Mouse (Mus musculus): ENCODE data around the gene Adap1.

Adap1 gene

DNA sequence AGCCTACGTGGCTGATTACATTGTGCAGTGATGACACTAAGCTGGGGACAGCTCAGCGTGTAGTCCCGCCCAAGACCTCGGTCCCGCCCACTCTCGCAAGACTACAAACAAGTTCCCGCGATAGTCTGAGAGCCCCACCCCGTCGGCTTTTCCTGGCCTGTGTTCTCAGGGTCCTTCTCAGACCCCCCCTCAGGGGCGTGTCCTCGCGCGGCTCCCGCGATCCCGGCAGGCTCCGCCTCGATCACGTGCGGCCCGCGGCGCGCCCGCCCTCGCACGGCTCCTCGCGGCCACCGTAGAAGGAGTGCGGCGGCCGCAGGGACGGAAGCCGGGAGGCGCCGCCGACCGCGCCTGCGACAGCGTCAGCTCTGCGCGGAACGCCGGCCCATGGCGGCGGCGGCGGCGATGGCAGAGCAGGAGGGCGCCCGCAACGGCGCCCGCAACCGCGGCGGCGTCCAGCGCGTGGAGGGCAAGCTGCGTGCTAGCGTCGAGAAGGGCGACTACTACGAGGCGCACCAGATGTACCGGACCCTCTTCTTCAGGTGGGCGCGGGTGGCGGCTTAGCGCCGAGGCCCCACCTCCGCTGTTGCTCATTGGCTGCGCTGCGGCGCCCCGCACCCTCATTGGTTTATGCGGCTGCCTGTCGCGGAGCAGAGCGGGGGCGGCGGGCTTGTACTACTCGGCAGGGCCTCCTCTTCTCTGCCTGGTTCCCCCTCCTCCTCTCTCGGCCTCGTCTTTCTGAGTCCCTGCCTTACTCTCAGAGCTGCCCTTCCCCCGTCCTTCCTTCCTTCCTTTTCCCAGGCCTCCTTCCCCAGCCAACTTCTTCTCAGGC is 73.1 kb downstream of the Adap1 start, which contains the start of gene Get4:
TSS of gene Get4 (plus strand) at position 244 of the 829 bp plus-strand sequence.
- peak; percentile 97 to 99 for DNase-seq (ENCODE audit: low spot score in 2 of 2)

- DNase-seq (ENCODE audit: low spot score in 2 of 2) = no peak
These were observed 73.7 kb downstream of the Adap1 start for GRCm38 (mm10) chr5:139251736-139252080.

DNA sequence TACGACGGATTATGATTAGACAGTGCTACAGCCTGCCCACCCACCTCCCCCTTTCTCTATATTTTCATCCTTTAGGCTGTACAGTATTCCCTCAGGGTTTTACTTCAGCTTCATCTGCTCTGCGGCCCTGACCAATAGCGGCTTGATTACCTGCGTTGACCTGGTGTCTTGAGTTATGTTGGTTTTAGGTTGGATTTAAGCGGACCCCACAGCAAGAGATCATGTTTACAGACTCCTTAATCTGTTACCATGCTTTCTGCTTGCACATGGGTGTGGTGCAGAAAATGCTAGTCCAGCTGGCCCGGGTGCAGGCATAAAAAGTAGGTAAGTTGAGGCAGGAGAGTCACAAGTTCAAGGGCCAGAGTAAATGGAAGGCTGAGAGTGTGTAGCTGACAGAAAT is 74.1 kb downstream of the Adap1 start:
- DNase-seq (ENCODE audit: low spot score in 2 of 2) = no peak

- DNase-seq (ENCODE audit: low spot score in 2 of 2) = no peak
These were observed 76.6 kb downstream of the Adap1 start for GRCm38 (mm10) chr5:139248846-139249245.

DNA sequence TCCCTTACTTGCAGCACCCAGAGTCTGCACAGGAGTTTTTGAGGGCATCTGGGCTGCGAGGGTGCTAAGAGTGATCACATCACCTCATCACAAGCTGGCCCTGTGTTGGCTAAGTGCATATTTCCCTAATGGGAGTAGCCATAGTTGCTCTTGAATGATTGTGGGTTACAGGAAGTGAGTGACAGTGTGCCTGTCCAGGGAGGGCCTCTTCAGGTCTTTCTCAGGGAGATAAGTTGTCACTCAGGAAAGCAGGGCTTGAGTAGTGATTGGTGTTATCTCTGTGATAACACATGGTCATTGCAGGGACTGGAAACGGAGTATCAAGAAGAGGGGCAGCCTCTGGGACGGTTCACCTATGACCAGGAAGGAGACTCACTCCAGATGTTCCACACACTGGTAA is 77.7 kb downstream of the Adap1 start:
- DNase-seq (ENCODE audit: low spot score in 2 of 2) = no peak

DNA sequence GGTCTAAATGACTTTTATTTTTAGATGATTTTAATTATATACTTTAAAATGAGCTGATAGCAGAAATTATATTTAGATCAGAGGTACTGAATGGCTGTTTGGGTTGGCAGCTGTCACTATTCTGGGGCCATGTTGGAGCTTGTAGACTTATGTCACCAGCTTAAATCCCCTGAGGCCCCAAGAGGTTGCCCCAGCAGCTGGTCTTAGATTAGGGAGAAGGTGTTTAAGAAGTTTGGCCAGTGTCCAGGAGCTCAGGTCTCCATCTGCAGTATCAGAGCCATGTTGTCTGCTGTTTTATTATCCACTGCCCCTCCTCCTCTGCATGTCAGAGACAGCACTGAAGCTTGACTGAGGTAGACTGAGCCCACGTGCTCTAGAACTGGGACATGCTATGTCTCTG is 82.0 kb downstream of the Adap1 start:
- no peak for DNase-seq (ENCODE audit: low spot score in 2 of 2)

GRCm38 (mm10) chr5:139241022-139241761 is 84.2 kb downstream of the Adap1 start:
- no peak for DNase-seq (ENCODE audit: low spot score in 2 of 2)

- DNase-seq (ENCODE audit: low spot score in 2 of 2) = no peak
These were observed 88.0 kb downstream of the Adap1 start for GRCm38 (mm10) chr5:139237436-139237835.

GRCm38 (mm10) chr5:139234423-139234822 is 91.0 kb downstream of the Adap1 start:
- DNase-seq (ENCODE audit: low spot score in 2 of 2) = no peak

DNA sequence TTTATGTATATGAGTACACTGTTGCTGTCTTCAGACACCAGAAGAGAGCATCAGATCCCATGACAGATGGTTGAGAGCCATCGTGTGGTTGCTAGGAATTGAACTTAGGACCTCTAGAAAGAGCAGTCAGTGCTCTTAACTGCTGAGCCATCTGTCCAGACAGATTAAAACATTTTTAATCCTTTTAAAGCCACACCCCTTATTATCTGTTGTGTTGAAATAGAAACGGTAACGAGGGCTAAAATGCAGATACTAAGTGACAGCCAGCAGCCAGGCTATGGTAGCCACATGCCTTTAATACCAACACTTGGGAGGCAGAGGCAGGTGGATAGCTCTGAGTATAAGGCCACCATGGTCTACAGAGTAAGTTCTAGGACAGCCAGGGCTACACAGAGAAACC is 93.3 kb downstream of the Adap1 start:
- DNase-seq (ENCODE audit: low spot score in 2 of 2) = no peak

- DNase-seq (ENCODE audit: low spot score in 2 of 2) = no peak
These were observed 95.7 kb downstream of the Adap1 start for GRCm38 (mm10) chr5:139229716-139230115.

DNA sequence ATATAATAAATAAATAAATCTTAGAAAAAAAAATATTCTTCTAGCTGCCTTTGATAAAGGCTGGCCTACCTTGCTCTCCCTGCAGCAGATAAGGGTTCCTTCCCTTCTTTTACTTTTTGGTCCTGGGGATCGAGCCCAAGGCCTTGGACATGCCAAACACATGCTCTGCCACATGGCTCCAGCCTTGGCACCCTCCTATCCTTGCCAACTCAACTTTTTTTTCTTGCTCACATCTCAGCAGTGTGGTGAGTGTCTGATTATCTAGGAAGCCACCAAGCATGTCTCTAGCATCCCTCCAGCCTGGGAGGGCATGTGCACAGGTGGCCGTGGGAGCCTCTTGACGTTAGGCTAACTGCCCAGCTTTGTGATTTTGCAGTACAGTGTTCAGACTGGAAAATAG is 97.1 kb downstream of the Adap1 start:
- DNase-seq (ENCODE audit: low spot score in 2 of 2) = no peak

DNA sequence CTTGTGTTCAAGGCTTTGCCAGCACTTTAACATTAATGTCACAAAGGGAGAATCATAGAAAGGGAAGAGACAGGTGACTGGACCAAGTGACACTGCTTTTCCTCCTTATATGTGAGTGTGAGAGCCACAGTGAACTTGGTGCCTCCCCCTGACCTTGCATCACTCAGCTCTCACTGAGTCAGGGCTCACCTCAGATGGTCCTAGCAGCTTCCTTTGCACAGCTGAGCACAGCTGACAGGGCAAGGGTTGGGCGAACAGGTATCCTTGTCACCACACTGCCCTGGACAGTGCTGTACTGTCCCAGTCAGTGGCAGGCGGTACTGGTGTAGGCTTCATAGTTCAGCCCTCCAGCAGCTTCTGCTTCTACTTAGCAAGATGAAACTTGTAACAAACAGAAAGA is 97.8 kb downstream of the Adap1 start:
- DNase-seq (ENCODE audit: low spot score in 2 of 2) = no peak

GRCm38 (mm10) chr5:139227236-139227635 is 98.2 kb downstream of the Adap1 start:
- DNase-seq (ENCODE audit: low spot score in 2 of 2) = no peak

GRCm38 (mm10) chr5:139223331-139223730 is 102.1 kb downstream of the Adap1 start:
- DNase-seq (ENCODE audit: low spot score in 2 of 2) = no peak

All from urinary bladder, adult 18-20 months (tissue).